Mouse (Mus musculus) heart, embryonic 14.5 days (tissue): ENCODE results near the gene Tpst2. TPM values are rescaled to one million over a fixed set of nuclear protein-coding genes. Genes with fewer than 3 reads are reported as not detected.
A peak's percentile ranks its signal among the peaks of the same experiment; 100 is the strongest.

Source experiments
- ATAC-seq: fragments of 200-750 bp; cut with Nextera tagmentation; 2 replicates; pipeline ENCODE4 v1.8.0; 2017; ENCODE audit warnings: low read depth, moderate TSS enrichment; ENCODE audit not compliant: insufficient number of reproducible peaks, insufficient read depth, low FRiP score
- H3K27ac ChIP-seq, 2 experiments: fragments of 200-500 bp in 1 of 2; fragments of 300-500 bp in 1 of 2; sonication (generic) in 1 of 2; replicated peaks in 1 of 2; 2 replicates each; pipeline ENCODE4 v1.5.1; 2012 to 2014; ENCODE audit warnings: low read depth in 2 of 2, low read length in 2 of 2, control low read depth in 1 of 2, mild to moderate bottlenecking in 1 of 2, mixed read lengths in 1 of 2; ENCODE audit not compliant: control insufficient read depth in 1 of 2, insufficient read depth in 1 of 2
- H3K27me3 ChIP-seq: fragments of 300-500 bp; sonication (generic); 2 replicates; pipeline ENCODE4 v1.6.1; 2014; ENCODE audit warnings: mild to moderate bottlenecking, low read length, control low read depth; ENCODE audit not compliant: control insufficient read depth, insufficient read depth
- H3K36me3 ChIP-seq: fragments of 300-500 bp; sonication (generic); 2 replicates; pipeline ENCODE4 v1.6.1; 2014; ENCODE audit warnings: mild to moderate bottlenecking, control low read depth, low read length, mixed read lengths; ENCODE audit not compliant: control insufficient read depth, insufficient read depth
- H3K4me1 ChIP-seq, 2 experiments: fragments of 200-500 bp in 1 of 2; fragments of 300-500 bp in 1 of 2; sonication (generic) in 1 of 2; 2 replicates each; pipeline ENCODE4 v1.6.1; 2012 to 2014; ENCODE audit warnings: low read length in 2 of 2, control low read depth in 1 of 2, mixed read lengths in 1 of 2; ENCODE audit not compliant: control insufficient read depth in 2 of 2, insufficient read depth in 2 of 2
- H3K4me2 ChIP-seq: fragments of 300-500 bp; sonication (generic); 2 replicates; pipeline ENCODE4 v1.6.1; 2014; ENCODE audit warnings: mild to moderate bottlenecking, low read length
- H3K4me3 ChIP-seq, 2 experiments: fragments of 200-500 bp in 1 of 2; fragments of 300-500 bp in 1 of 2; sonication (generic) in 1 of 2; 2 replicates each; pipeline ENCODE4 v1.5.1; 2012 to 2014; ENCODE audit warnings: low read length in 2 of 2, mild to moderate bottlenecking in 2 of 2, control low read depth in 1 of 2, low read depth in 1 of 2, moderate library complexity in 1 of 2; ENCODE audit not compliant: control insufficient read depth in 1 of 2, insufficient read depth in 1 of 2
- H3K9ac ChIP-seq: fragments of 300-500 bp; sonication (generic); 2 replicates; pipeline ENCODE4 v1.6.1; 2014; ENCODE audit warnings: mild to moderate bottlenecking, low read length
- H3K9me3 ChIP-seq: fragments of 300-500 bp; sonication (generic); 2 replicates; pipeline ENCODE4 v1.6.1; 2016; ENCODE audit warnings: low read length, control low read depth; ENCODE audit not compliant: control insufficient read depth
- WGBS: fragments of 180-500 bp; shearing (Covaris S2); extraction: QIAGEN DNeasy Blood & Tissue Kit; methylation state at CpG from one replicate; pipeline ENCODE4 v1.1.7; 2014; 5-methylcytosine and 5-hydroxymethylcytosine counted together
- polyA plus RNA-seq: library from polyadenylated mRNA; unstranded; fragments of >200 nt; fragmentation: Nextera tagmentation; extraction: Ambion mirVana; gene quantifications from 2 replicates; pipeline ENCODE4 v1.2.1, GENCODE M21; 2014

Gene Tpst2
- polyA plus RNA-seq, 1 experiment from 2014 or later: 45.9 TPM

GRCm38 (mm10) chr5:112299399-112299798 lies 22.9 kb downstream of the Tpst2 start:
- WGBS: 77% methylated on average over 4 of the region's 4 CpGs
- H3K27ac ChIP-seq: peak overlapping the region; percentile 38 to 70; a peak in 3 of 4 replicates
- ATAC-seq: no peak
- H3K27me3 ChIP-seq: no peaks in the 10 kb centered on the region
- H3K4me1 ChIP-seq: peaks cover 24 to 39% of the 10 kb centered on the region in 2 experiments
- no peak overlapping the region for H3K9ac ChIP-seq
- H3K36me3 ChIP-seq: no peaks in the 10 kb centered on the region; the same call in 1 of the 2 replicates
- H3K4me2 ChIP-seq: no peak overlapping the region
- H3K9me3 ChIP-seq: no peaks in the 10 kb centered on the region
- H3K4me3 ChIP-seq: no peak overlapping the region

- Histone ChIP-seq H3K36me3 (no peaks in the 10 kb centered on the region; the same call in 1 of the 2 replicates), H3K4me3 (no peak overlapping the region), H3K27me3 (no peaks in the 10 kb centered on the region), H3K9me3 (no peaks in the 10 kb centered on the region), H3K9ac (no peak overlapping the region), H3K4me2 (no peak overlapping the region), H3K4me1 (peaks cover 19 to 34% of the 10 kb centered on the region in 2 experiments), H3K27ac (no peak overlapping the region)
- ATAC-seq: no peak
- WGBS: 73% methylated on average over 2 of the region's 2 CpGs
These were observed 23.6 kb downstream of the Tpst2 start for GRCm38 (mm10) chr5:112300112-112300511.

GRCm38 (mm10) chr5:112300721-112301308 lies 24.3 kb downstream of the Tpst2 start:
- Histone ChIP-seq H3K27ac (no peak overlapping the region), H3K4me1 (peaks cover 19 to 31% of the 10 kb centered on the region in 2 experiments), H3K36me3 (peaks cover 2% of the 10 kb centered on the region; the same call in 1 of the 2 replicates), H3K4me2 (no peak overlapping the region), H3K9me3 (no peaks in the 10 kb centered on the region), H3K27me3 (no peaks in the 10 kb centered on the region), H3K4me3 (no peak overlapping the region), H3K9ac (no peak overlapping the region)
- no peak for ATAC-seq
- 75% methylated on average over 6 of the region's 6 CpGs for WGBS

GRCm38 (mm10) chr5:112301694-112302093 lies 25.2 kb downstream of the Tpst2 start:
- WGBS: 73% methylated on average over 4 of the region's 4 CpGs
- no peak for ATAC-seq

GRCm38 (mm10) chr5:112302310-112302709 lies 25.8 kb downstream of the Tpst2 start:
- no peak for ATAC-seq
- no peaks in the 10 kb centered on the region for H3K27me3 ChIP-seq
- peaks cover 9% of the 10 kb centered on the region; the same call in 1 of the 2 replicates for H3K36me3 ChIP-seq
- H3K9ac ChIP-seq: no peak overlapping the region
- H3K4me2 ChIP-seq: no peak overlapping the region
- no peaks in the 10 kb centered on the region for H3K9me3 ChIP-seq
- no peak overlapping the region for H3K4me3 ChIP-seq
- H3K4me1 ChIP-seq: peaks cover 12 to 18% of the 10 kb centered on the region in 2 experiments
- WGBS: 72% methylated on average over 5 of the region's 5 CpGs
- no peak overlapping the region for H3K27ac ChIP-seq

More at GRCm38 (mm10) chr5:112301694-112302093, 25.2 kb downstream of the Tpst2 start:
- H3K4me2 ChIP-seq: no peak overlapping the region
- H3K4me3 ChIP-seq: no peak overlapping the region
- no peak overlapping the region for H3K27ac ChIP-seq
- no peaks in the 10 kb centered on the region for H3K27me3 ChIP-seq
- H3K4me1 ChIP-seq: peaks cover 18 to 25% of the 10 kb centered on the region in 2 experiments
- H3K9me3 ChIP-seq: no peaks in the 10 kb centered on the region
- H3K9ac ChIP-seq: no peak overlapping the region
- peaks cover 7% of the 10 kb centered on the region; the same call in 1 of the 2 replicates for H3K36me3 ChIP-seq

- Histone ChIP-seq H3K4me2 (no peak overlapping the region), H3K4me3 (no peak overlapping the region), H3K4me1 (no peaks in the 10 kb centered on the region), H3K9me3 (no peaks in the 10 kb centered on the region), H3K27me3 (no peaks in the 10 kb centered on the region), H3K9ac (no peak overlapping the region), H3K36me3 (peaks cover 41% of the 10 kb centered on the region), H3K27ac (no peak overlapping the region)
- 82% methylated on average over 5 of the region's 5 CpGs for WGBS
- no peak for ATAC-seq
These were observed 29.4 kb downstream of the Tpst2 start for GRCm38 (mm10) chr5:112305842-112306241.

DNA sequence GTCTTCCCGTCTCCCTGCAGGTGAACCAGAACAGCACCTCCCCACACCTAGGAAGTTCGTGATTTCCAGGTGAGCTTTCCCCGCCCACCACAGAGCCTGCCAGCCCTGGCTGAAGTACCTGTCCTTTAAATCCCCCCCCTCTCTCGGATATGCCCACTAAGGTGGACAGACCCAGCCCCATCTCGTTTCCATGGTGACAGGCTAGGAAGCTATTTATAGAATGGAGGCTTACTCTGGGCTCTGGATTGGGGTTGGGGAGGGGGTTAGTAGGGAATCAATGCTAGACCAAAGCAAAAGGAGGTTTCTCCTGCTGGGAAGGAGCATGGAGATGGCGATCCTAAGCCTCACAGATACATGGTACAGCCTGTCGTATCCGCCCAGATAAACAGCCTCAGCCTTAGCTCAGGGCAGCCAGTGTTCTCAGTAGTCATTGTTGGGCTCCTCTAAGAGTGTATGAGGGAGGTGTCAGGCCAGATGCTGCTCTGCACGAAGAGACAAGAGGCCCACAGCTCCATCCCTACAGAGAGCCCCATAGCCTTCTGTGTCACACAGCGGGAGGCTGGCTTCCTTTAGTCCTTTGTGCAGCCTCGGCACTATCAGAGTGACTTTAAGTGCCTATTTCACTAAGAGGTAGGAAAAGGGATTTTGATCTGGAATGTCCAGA lies 36.9 kb downstream of the Tpst2 start:
- Histone ChIP-seq H3K9me3 (no peaks in the 10 kb centered on the region), H3K4me1 (peaks cover 0 to 5% of the 10 kb centered on the region in 2 experiments; a peak in 1 of 4 replicates), H3K27me3 (no peaks in the 10 kb centered on the region), H3K4me3 (no peak overlapping the region), H3K27ac (no peak overlapping the region), H3K36me3 (peaks cover 81% of the 10 kb centered on the region), H3K4me2 (no peak overlapping the region), H3K9ac (no peak overlapping the region)
- WGBS: 62% methylated on average over 11 of the region's 11 CpGs
- no peak for ATAC-seq
